Mouse (Mus musculus) regulatory T cell (primary cell): Measurements from ENCODE around the gene Unc119b.
"Not testable (repeated sequence)": the region's sequence is repeated elsewhere in the genome, so short reads cannot be mapped to it uniquely, and the experiment has no call there.

ENCODE experiments used
- in situ Hi-C: fragments of 300-600 bp; cut with MboI, MseI; formaldehyde crosslinking; loops from one replicate; pipeline ENCODE4 v1.15.1; 2025; ENCODE audit warnings: high pct_unique_total_duplicates

The Unc119b gene

DNA sequence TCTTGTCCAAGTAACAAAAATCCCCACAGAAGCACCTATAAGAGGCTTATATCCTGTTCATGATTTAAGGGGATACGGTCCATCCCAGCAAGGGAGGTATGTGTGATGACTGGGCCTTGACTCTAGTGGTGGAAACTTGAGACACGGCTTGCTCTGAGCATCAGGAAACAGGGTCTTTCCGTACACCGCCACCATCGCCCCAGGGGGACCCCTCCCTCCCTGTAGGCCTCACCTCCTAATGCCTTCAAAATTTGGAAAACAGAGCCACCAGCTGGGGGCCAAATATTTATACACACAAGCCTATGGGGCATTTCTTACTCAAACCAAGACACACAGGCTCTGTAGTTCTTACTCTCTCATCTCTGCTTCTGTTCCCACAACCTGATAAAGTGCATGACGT is 43.0 kb downstream of the Unc119b start:
- in situ Hi-C loops: no loop called here

DNA sequence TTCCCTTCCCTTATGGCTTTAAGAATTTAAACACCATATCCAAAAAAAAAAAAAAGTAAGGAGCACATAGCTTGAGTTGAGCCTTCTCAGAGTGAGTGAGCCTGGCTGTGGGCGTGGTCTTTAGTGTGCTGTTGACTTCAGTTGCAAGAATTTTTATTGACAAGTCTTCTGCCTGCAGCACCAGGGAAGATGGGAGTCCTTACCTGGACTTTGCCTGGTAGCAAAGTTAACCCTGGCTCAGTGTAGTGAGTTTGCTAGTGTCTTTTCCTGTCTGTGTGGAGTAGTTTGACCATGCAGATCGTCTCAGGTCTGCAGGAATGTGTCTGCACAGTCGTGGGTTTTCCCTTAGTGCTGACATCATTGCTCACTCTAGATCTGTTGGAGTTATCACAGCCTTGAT is 43.8 kb downstream of the Unc119b start:
- in situ Hi-C loops: no loop called here

DNA sequence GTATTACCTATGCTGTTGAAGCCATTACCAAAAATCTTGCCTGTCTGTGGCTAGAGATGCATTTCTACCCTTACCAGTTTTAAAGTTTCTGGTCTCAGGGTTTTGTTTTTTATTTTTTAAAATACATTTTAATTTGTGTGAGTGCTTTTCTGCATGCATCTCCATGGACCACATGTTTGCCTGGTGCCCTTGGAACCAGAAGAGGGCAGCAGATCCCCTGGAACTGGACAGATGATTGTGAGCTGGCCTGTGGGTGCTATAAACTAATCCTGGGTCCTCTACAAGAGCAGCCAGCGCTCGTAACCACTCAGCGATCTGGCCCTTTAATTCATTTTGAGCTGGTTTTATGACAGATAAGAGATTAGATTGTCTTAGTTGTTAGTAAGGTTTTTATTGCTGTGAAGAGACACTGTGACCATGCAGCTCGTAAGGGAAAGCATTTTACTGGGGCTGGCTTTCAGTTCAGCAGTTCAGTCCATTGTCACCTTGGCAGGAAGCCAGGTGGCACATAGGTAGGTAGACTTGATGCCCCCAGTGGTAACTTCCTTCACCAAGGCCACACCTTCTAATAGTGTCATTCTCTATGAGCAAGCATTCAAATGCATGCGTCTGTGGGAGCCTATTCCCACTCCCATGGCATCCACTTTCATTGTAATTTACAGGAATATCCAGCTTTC is 45.0 kb downstream of the Unc119b start:
- in situ Hi-C loops: loop anchor here (10.0 kb wide), 1 partner anchor 365 kb away; no protein-coding TSS in a partner anchor

GRCm38 (mm10) chr5:115085675-115086074 is 49.1 kb downstream of the Unc119b start:
- in situ Hi-C loops: loop anchor here (10.0 kb wide), 1 partner anchor 361 kb away; no protein-coding TSS in a partner anchor

DNA sequence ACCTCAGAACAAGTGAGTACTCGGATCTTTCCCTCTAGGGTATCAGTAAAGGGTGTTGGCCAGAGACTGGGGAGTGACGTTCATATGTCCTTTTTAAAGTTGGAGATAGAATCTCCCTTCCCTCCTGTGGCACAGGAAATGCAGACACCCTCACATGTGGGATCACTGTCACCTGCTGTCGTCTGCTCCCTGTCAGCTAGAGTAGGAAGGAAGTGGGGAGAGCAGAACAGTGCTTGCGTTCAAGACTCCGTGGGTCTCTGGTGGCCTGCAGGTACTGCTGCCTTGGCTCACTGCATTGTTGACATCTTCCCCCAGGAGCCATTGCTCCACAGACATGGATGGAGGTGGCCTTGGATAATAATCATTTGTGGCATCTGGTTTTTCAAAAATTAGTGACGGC is 51.3 kb downstream of the Unc119b start:
- in situ Hi-C loops: loop anchor here (10.0 kb wide), 1 partner anchor 359 kb away; no protein-coding TSS in a partner anchor

- in situ Hi-C loops: loop anchor here (10.0 kb wide), 1 partner anchor 357 kb away; no protein-coding TSS in a partner anchor
Observed at GRCm38 (mm10) chr5:115081636-115082035, 53.1 kb downstream of the Unc119b start.

GRCm38 (mm10) chr5:115076144-115076901 is 58.5 kb downstream of the Unc119b start:
- in situ Hi-C loops: loop anchor here (5.0 kb wide), 1 partner anchor 99 kb away; no protein-coding TSS in a partner anchor

- in situ Hi-C loops: loop anchor here (5.0 kb wide), 1 partner anchor 97 kb away; no protein-coding TSS in a partner anchor
Observed at GRCm38 (mm10) chr5:115074749-115075148, 60.0 kb downstream of the Unc119b start.

DNA sequence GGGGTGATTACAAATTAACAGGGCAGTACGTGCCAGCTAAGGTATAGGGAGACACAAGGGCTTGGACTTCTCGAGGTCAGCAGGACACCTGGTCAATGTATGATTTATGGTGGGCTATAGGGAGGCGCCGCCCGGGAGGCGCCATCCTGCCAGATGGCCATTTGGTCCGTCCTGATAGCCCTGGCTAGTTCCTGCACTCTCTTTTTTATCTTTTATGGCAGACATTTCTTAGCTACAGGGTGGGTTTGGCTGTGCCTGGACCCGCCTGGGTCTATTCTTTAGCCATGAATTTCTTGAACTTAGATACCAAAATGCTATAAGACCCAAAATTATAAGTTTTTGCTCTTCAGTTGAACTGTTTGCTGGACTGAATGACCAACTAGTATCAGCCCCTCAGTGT is 61.5 kb downstream of the Unc119b start:
- in situ Hi-C loops: not testable (repeated sequence)
